Mouse (Mus musculus) ES-Bruce4 (cell line): ENCODE measurements around the gene Vsig2. TPM values are rescaled to one million over a fixed set of nuclear protein-coding genes. Genes with fewer than 3 reads are reported as not detected.

Experiments used
- H3K27ac ChIP-seq: 2 replicates; pipeline ENCODE4 v1.5.1; 2012; ENCODE audit warnings: low read length, inconsistent platforms; ENCODE audit not compliant: insufficient read depth
- H3K27me3 ChIP-seq: 2 replicates; pipeline ENCODE4 v1.6.1; 2012; ENCODE audit warnings: mild to moderate bottlenecking, low read length, inconsistent platforms; ENCODE audit not compliant: control insufficient read depth, poor library complexity, insufficient read depth, severe bottlenecking
- H3K36me3 ChIP-seq: 2 replicates; pipeline ENCODE4 v1.6.1; 2012; ENCODE audit warnings: inconsistent platforms, mild to moderate bottlenecking, low read length, moderate library complexity; ENCODE audit not compliant: control insufficient read depth, poor library complexity, insufficient read depth, severe bottlenecking
- H3K4me1 ChIP-seq: one replicate; pipeline ENCODE4 v1.8.1; 2011; ENCODE audit warnings: low read length; ENCODE audit not compliant: control insufficient read depth, insufficient read depth
- H3K4me3 ChIP-seq: 2 replicates; pipeline ENCODE4 v1.5.1; 2011; ENCODE audit warnings: low read depth, mild to moderate bottlenecking, low read length
- H3K9ac ChIP-seq: 2 replicates; pipeline ENCODE4 v1.6.1; 2012; ENCODE audit warnings: low read depth, mild to moderate bottlenecking, inconsistent platforms; ENCODE audit not compliant: poor library complexity, severe bottlenecking
- H3K9me3 ChIP-seq: replicated peaks from 2 replicates; pipeline ENCODE4 v1.6.1; 2012; ENCODE audit warnings: mild to moderate bottlenecking, low read length, inconsistent platforms; ENCODE audit not compliant: control insufficient read depth, poor library complexity, insufficient read depth, severe bottlenecking
- CTCF ChIP-seq: IDR thresholded peaks from one replicate; pipeline ENCODE4 v1.8.1; 2011; ENCODE audit warnings: low read depth, low read length
- EP300 ChIP-seq: IDR thresholded peaks from 2 replicates; pipeline ENCODE4 v1.6.1; 2011; ENCODE audit warnings: low read depth, low read length; ENCODE audit not compliant: insufficient read depth
- POLR2A ChIP-seq: IDR thresholded peaks from one replicate; pipeline ENCODE4 v1.8.1; 2011; ENCODE audit warnings: low read length; ENCODE audit not compliant: insufficient read depth
- polyA plus RNA-seq: library from polyadenylated mRNA; stranded (reverse); fragments of >200 nt; gene quantifications from 2 replicates; pipeline ENCODE4 v1.2.4, GENCODE M21; 2011; ENCODE audit warnings: low read depth; ENCODE audit not compliant: missing spikeins, insufficient read depth, insufficient read length

Gene Vsig2
- polyA plus RNA-seq, 1 experiment, result not detected

DNA sequence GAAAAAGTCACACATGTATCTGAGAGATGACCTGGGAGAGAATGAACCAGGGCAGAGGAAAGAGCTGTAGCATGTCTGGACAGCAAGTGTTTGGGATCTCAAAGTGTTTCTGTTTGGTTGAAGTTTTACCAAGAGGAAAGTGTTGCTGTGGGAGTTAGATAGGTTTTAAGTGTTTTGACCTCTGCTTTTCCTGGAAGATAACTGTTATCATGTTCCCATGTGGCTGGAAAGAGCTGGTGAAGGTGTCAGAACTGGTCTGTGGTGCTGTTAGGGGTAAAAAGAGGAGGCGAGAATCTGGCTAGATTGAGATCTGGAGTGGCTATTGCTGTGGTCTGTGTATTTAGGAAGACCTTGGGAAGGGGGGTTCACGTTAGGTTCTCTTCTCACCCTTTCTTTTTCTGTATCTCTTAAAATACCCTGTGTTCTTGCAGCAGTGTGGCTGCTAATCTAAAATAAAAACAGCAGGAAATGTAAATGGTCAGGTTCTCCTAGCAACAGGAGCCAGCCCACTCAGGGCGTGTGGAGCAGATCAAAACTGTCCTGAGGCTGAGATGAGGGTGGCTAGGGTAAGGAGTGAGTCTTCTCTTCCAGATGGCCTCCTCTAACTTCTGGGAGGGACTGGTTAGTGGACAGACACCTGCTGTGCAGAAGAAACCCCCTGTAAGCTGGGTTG, 33.3 kb downstream of the Vsig2 start:
- H3K9me3 ChIP-seq, result no peaks in the 10 kb centered on the region
- H3K27ac ChIP-seq, result no peak overlapping the region
- H3K4me1 ChIP-seq, result no peaks in the 10 kb centered on the region
- no peaks in the 10 kb centered on the region for H3K36me3 ChIP-seq
- H3K27me3 ChIP-seq, result peaks cover 2% of the 10 kb centered on the region; the same call in 1 of the 2 replicates
- TF ChIP-seq CTCF, result no peak
- no peak for TF ChIP-seq EP300
- no peak for TF ChIP-seq POLR2A
- H3K9ac ChIP-seq, result no peak overlapping the region
- no peak overlapping the region for H3K4me3 ChIP-seq

DNA sequence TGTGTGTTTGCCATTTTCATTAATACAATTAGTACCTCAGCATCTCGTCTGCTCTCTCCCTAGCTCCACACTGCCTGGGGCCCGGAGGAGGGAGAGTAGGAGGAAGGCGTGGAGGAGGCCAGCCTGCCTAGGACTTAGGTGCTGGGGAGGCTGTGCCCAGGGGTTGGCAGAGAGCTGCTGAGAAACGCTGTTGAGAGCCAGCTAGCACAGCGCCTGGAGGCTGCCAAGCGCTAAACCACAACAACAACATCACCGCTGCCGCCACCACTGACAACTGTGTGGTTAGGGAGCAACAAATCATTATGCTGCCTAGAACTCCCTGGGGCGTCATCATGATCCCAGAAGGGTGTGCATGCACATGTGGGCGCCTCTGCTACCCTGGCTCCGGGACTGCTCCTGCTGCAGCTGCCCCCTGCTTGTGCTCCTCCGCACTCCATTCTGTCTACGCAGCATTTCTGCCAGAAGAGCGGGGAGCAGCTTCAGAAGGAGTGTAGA, 37.4 kb downstream of the Vsig2 start:
- Histone ChIP-seq H3K27ac (no peak overlapping the region), H3K27me3 (no peaks in the 10 kb centered on the region), H3K9ac (no peak overlapping the region), H3K36me3 (no peaks in the 10 kb centered on the region), H3K4me1 (no peaks in the 10 kb centered on the region), H3K4me3 (peak overlapping the region; percentile 19), H3K9me3 (no peaks in the 10 kb centered on the region)
- no peak for TF ChIP-seq EP300

DNA sequence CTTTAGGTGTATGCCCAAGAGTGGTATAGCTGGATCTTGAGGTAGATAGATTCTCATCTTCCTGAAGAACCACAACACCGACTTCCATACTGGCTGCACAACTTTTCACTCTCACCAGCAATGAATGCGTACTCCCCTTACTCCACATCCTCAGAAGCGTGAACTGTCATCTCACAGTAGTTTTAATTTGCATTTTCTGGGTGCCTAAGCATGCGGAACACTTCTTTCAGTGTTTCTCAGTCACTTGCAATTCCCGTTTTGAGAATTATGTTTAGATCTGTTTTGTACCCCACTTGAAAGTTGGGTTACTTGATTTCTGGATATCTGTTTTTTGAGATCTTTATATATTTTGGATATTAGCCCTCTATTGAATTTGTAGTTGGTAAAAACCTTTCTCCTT, 44.5 kb downstream of the Vsig2 start:
- Histone ChIP-seq H3K4me1 (no peaks in the 10 kb centered on the region), H3K27me3 (no peaks in the 10 kb centered on the region), H3K36me3 (no peaks in the 10 kb centered on the region), H3K9ac (no peak overlapping the region), H3K4me3 (no peak overlapping the region), H3K27ac (no peak overlapping the region), H3K9me3 (no peaks in the 10 kb centered on the region)
- TF ChIP-seq CTCF (no peak), EP300 (no peak), POLR2A (no peak)

DNA sequence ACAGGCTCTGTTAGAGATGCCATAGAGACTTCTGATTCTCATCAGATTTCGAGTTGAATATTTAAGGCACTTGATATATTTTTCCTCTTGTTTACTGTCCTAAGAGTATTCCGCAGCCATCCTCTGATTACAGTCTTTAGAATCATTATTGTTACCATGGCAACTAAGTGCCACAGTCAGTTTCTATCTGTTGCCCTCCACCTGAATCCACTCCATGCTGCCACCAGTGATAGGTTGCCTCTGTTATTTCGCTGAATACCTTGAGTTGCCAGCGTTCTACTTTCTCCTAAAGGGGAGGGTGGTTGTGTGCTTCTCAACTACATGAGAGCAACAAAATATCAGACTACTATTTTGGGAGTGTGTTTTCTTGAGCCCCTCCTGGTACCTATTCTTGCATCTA, 47.7 kb downstream of the Vsig2 start:
- Histone ChIP-seq H3K27ac (no peak overlapping the region), H3K9me3 (no peaks in the 10 kb centered on the region)
- TF ChIP-seq CTCF (no peak), POLR2A (no peak), EP300 (no peak)

DNA sequence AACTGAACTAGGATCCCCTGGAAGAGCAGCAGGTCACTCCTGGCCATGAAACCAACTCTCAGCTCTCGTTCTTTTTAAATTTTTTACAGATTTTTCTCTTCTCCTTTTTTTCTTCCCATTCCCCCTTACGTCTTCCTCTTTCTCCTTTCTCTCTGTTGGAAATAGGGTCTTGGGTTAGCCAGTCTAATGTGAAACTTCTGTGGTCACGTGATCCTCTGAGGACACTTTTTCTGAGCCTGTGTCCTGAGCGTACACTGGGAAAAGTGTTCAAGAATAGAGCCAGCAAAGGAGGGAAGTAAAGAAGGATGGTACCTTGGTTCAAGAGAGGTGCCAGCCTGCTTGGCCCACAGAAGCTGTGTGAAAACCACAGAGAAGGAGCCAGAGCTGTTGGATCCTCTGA, 51.3 kb downstream of the Vsig2 start:
- no peaks in the 10 kb centered on the region for H3K9me3 ChIP-seq
- TF ChIP-seq EP300, result no peak
- H3K9ac ChIP-seq, result no peak overlapping the region
- no peak overlapping the region for H3K27ac ChIP-seq
- no peaks in the 10 kb centered on the region for H3K27me3 ChIP-seq
- H3K4me3 ChIP-seq, result no peak overlapping the region
- no peaks in the 10 kb centered on the region for H3K36me3 ChIP-seq
- H3K4me1 ChIP-seq, result no peaks in the 10 kb centered on the region

More for the DNA sequence above, 47.7 kb downstream of the Vsig2 start:
- Histone ChIP-seq H3K4me1 (no peaks in the 10 kb centered on the region), H3K27me3 (no peaks in the 10 kb centered on the region), H3K4me3 (no peak overlapping the region), H3K36me3 (no peaks in the 10 kb centered on the region), H3K9ac (no peak overlapping the region)

DNA sequence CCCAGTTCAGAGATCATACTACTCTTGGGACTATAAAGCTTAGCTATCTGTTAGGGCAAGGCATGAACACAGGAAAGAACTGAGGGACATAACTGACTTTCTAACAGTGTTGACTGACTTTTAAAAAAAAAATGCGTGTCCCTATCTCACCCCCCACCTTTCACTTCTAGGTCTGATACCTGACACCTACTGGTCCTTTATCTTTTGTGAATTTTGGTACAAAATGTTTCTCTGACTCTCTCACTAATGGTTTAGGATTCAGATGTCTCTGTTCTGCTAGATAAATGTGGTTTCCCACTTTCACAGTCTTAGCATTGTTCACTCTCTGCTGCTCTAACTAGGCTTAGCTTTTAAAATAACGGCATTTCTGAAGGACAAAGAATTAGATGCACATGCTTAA, 53.0 kb downstream of the Vsig2 start:
- TF ChIP-seq CTCF (no peak), EP300 (no peak), POLR2A (no peak)
- Histone ChIP-seq H3K27ac (no peak overlapping the region), H3K27me3 (no peaks in the 10 kb centered on the region), H3K9me3 (no peaks in the 10 kb centered on the region), H3K4me1 (no peaks in the 10 kb centered on the region), H3K4me3 (no peak overlapping the region), H3K9ac (no peak overlapping the region), H3K36me3 (no peaks in the 10 kb centered on the region)
